Mouse (Mus musculus): Measurements from ENCODE around the gene Agpat1.
A peak's percentile ranks its signal among the peaks of the same experiment; 100 is the strongest.

The Agpat1 gene

GRCm38 (mm10) chr17:34635671-34636070, 31.6 kb downstream of the Agpat1 start:
- no peak for DNase-seq (ENCODE audit: low spot score)

- no peak for DNase-seq (ENCODE audit: low spot score)
These were observed 33.4 kb downstream of the Agpat1 start for GRCm38 (mm10) chr17:34637459-34637858.

GRCm38 (mm10) chr17:34639461-34640255, 35.6 kb downstream of the Agpat1 start:
- no peak for DNase-seq (ENCODE audit: low spot score)

GRCm38 (mm10) chr17:34640778-34641601, 36.9 kb downstream of the Agpat1 start:
- peak; percentile 47 for DNase-seq (ENCODE audit: low spot score)

GRCm38 (mm10) chr17:34641945-34642344, 37.9 kb downstream of the Agpat1 start:
- no peak for DNase-seq (ENCODE audit: low spot score)

GRCm38 (mm10) chr17:34643379-34643778, 39.3 kb downstream of the Agpat1 start:
- DNase-seq (ENCODE audit: low spot score) = no peak

- no peak for DNase-seq (ENCODE audit: low spot score)
These were observed 39.9 kb downstream of the Agpat1 start for GRCm38 (mm10) chr17:34643944-34644343.

GRCm38 (mm10) chr17:34644608-34645007, 40.5 kb downstream of the Agpat1 start, which contains the start of gene Fkbpl:
Gene Fkbpl, plus strand, starts transcription at chr17:34644764.
- DNase-seq (ENCODE audit: low spot score) = peak; percentile 89

GRCm38 (mm10) chr17:34645256-34645829, 41.3 kb downstream of the Agpat1 start:
- no peak for DNase-seq (ENCODE audit: low spot score)

GRCm38 (mm10) chr17:34645831-34646511, 41.9 kb downstream of the Agpat1 start:
- no peak for DNase-seq (ENCODE audit: low spot score)

GRCm38 (mm10) chr17:34646906-34647787, 43.1 kb downstream of the Agpat1 start, which contains the start of gene Atf6b:
Gene Atf6b, plus strand, starts transcription at chr17:34647146.
- DNase-seq (ENCODE audit: low spot score) = peak; percentile 91

- no peak for DNase-seq (ENCODE audit: low spot score)
These were observed 44.3 kb downstream of the Agpat1 start for GRCm38 (mm10) chr17:34648141-34648890.

- DNase-seq (ENCODE audit: low spot score) = no peak
These were observed 45.2 kb downstream of the Agpat1 start for GRCm38 (mm10) chr17:34649106-34649864.

- no peak for DNase-seq (ENCODE audit: low spot score)
These were observed 46.7 kb downstream of the Agpat1 start for GRCm38 (mm10) chr17:34650781-34651180.

GRCm38 (mm10) chr17:34651507-34652221, 47.6 kb downstream of the Agpat1 start:
- peak; percentile 62 for DNase-seq (ENCODE audit: low spot score)

- no peak for DNase-seq (ENCODE audit: low spot score)
These were observed 48.5 kb downstream of the Agpat1 start for GRCm38 (mm10) chr17:34652546-34652945.

- DNase-seq (ENCODE audit: low spot score) = no peak
These were observed 48.9 kb downstream of the Agpat1 start for GRCm38 (mm10) chr17:34652985-34653384.

- no peak for DNase-seq (ENCODE audit: low spot score)
These were observed 49.8 kb downstream of the Agpat1 start for GRCm38 (mm10) chr17:34653746-34654285.

Measured in ovary, postnatal 36 days (tissue).